Mouse (Mus musculus): ENCODE results near the gene Slc2a4. TPM values are rescaled to one million over a fixed set of nuclear protein-coding genes. Genes with fewer than 3 reads are reported as not detected.
A peak's percentile ranks its signal among the peaks of the same experiment; 100 is the strongest.

The Slc2a4 gene
- polyA plus RNA-seq, 1 experiment from 2014 or later = 12.4 TPM

GRCm38 (mm10) chr11:69984431-69984830 is 36.4 kb upstream of the Slc2a4 start:
- no peaks in the 10 kb centered on the region for H3K9me3 ChIP-seq
- no peak overlapping the region for H3K9ac ChIP-seq
- no peak overlapping the region for H3K4me2 ChIP-seq (replicated peaks)
- 93% methylated on average over 8 of the region's 8 CpGs for WGBS
- peaks cover 48% of the 10 kb centered on the region for H3K36me3 ChIP-seq
- H3K27ac ChIP-seq = no peak overlapping the region
- H3K4me1 ChIP-seq = peaks cover 25% of the 10 kb centered on the region
- no peak for ATAC-seq (ENCODE audit: low FRiP score, low read depth)
- no peaks in the 10 kb centered on the region for H3K27me3 ChIP-seq (replicated peaks)
- H3K4me3 ChIP-seq = 0 out of 2 replicates have a peak overlapping the region, but pooled peaks have one; percentile 7

- H3K4me3 ChIP-seq = no peak overlapping the region
- 92% methylated on average over 4 of the region's 4 CpGs for WGBS
- no peak for ATAC-seq (ENCODE audit: low FRiP score, low read depth)
- peaks cover 41% of the 10 kb centered on the region for H3K36me3 ChIP-seq
- no peak overlapping the region for H3K27ac ChIP-seq
- H3K4me2 ChIP-seq (replicated peaks) = peak overlapping the region; percentile 92
- peaks cover 27% of the 10 kb centered on the region for H3K4me1 ChIP-seq
- H3K9ac ChIP-seq = no peak overlapping the region
- H3K9me3 ChIP-seq = no peaks in the 10 kb centered on the region
- no peaks in the 10 kb centered on the region for H3K27me3 ChIP-seq (replicated peaks)
Observed at GRCm38 (mm10) chr11:69983377-69983776, 35.4 kb upstream of the Slc2a4 start.

GRCm38 (mm10) chr11:69982877-69983276 is 34.9 kb upstream of the Slc2a4 start:
- H3K4me3 ChIP-seq = peak overlapping the region; percentile 94; the same call in 1 of the 2 replicates
- 45% methylated on average over 5 of the region's 5 CpGs for WGBS
- H3K4me1 ChIP-seq = peaks cover 27% of the 10 kb centered on the region
- no peaks in the 10 kb centered on the region for H3K9me3 ChIP-seq
- H3K4me2 ChIP-seq (replicated peaks) = peak overlapping the region; percentile 92
- H3K36me3 ChIP-seq = peaks cover 40% of the 10 kb centered on the region
- no peaks in the 10 kb centered on the region for H3K27me3 ChIP-seq (replicated peaks)
- ATAC-seq (ENCODE audit: low FRiP score, low read depth) = no peak
- no peak overlapping the region for H3K27ac ChIP-seq
- peak overlapping the region; percentile 95 for H3K9ac ChIP-seq

- no peaks in the 10 kb centered on the region for H3K27me3 ChIP-seq (replicated peaks)
- H3K4me3 ChIP-seq = peak within 1 kb of the TSS; percentile 94
- H3K4me1 ChIP-seq = peaks cover 27% of the 10 kb centered on the region
- H3K36me3 ChIP-seq = peaks cover 33% of the 10 kb centered on the region
- 64% methylated on average over 8 of the region's 8 CpGs for WGBS
- H3K27ac ChIP-seq = peak within 1 kb of the TSS; percentile 96
- H3K9ac ChIP-seq = peak within 1 kb of the TSS; percentile 95
- no peaks in the 10 kb centered on the region for H3K9me3 ChIP-seq
- H3K4me2 ChIP-seq (replicated peaks) = peak within 1 kb of the TSS; percentile 92
- ATAC-seq (ENCODE audit: low FRiP score, low read depth) = no peak
Observed at GRCm38 (mm10) chr11:69982225-69982624, 34.2 kb upstream of the Slc2a4 start, which contains the start of gene Elp5. TSS of gene Elp5 (minus strand) at chr11:69982517.

- peak within 1 kb of the TSS; percentile 92 for H3K4me2 ChIP-seq (replicated peaks)
- H3K9me3 ChIP-seq = no peaks in the 10 kb centered on the region
- H3K9ac ChIP-seq = peak within 1 kb of the TSS; percentile 95
- H3K4me1 ChIP-seq = peaks cover 27% of the 10 kb centered on the region
- peaks cover 25% of the 10 kb centered on the region for H3K36me3 ChIP-seq
- WGBS = under 1% methylated on average over 43 of the region's 43 CpGs
- peak within 1 kb of the TSS; percentile 94 for H3K4me3 ChIP-seq
- peak; percentile 45 for ATAC-seq (ENCODE audit: low FRiP score, low read depth)
- H3K27ac ChIP-seq = peak within 1 kb of the TSS; percentile 96
- H3K27me3 ChIP-seq (replicated peaks) = no peaks in the 10 kb centered on the region
Observed at GRCm38 (mm10) chr11:69981141-69981762, 33.3 kb upstream of the Slc2a4 start, which contains the start of gene Ctdnep1. TSS of gene Ctdnep1 (plus strand) at chr11:69981156.

- peak; percentile 90 for ATAC-seq (ENCODE audit: low FRiP score, low read depth)
- peak overlapping the region; percentile 92 for H3K4me2 ChIP-seq (replicated peaks)
- peaks cover 27% of the 10 kb centered on the region for H3K4me1 ChIP-seq
- under 1% methylated on average over 52 of the region's 60 CpGs for WGBS
- H3K27ac ChIP-seq = peak overlapping the region; percentile 96
- H3K27me3 ChIP-seq (replicated peaks) = no peaks in the 10 kb centered on the region
- H3K9ac ChIP-seq = peak overlapping the region; percentile 95
- peak overlapping the region; percentile 94 for H3K4me3 ChIP-seq
- H3K9me3 ChIP-seq = no peaks in the 10 kb centered on the region
- H3K36me3 ChIP-seq = peaks cover 30% of the 10 kb centered on the region
Observed at GRCm38 (mm10) chr11:69980196-69981140, 32.5 kb upstream of the Slc2a4 start.

- Histone ChIP-seq H3K9me3 (no peaks in the 10 kb centered on the region), H3K4me2 (replicated peaks) (peak overlapping the region; percentile 92), H3K27me3 (replicated peaks) (no peaks in the 10 kb centered on the region), H3K9ac (peak overlapping the region; percentile 95), H3K4me3 (peak overlapping the region; percentile 94), H3K4me1 (peaks cover 27% of the 10 kb centered on the region), H3K36me3 (peaks cover 29% of the 10 kb centered on the region), H3K27ac (peak overlapping the region; percentile 96)
- ATAC-seq (ENCODE audit: low FRiP score, low read depth) = no peak
- WGBS = 3% methylated on average over 16 of the region's 16 CpGs
Observed at GRCm38 (mm10) chr11:69979827-69980195, 31.8 kb upstream of the Slc2a4 start.

- H3K4me3 ChIP-seq = no peak overlapping the region
- no peak overlapping the region for H3K4me2 ChIP-seq (replicated peaks)
- ATAC-seq (ENCODE audit: low FRiP score, low read depth) = no peak
- H3K9ac ChIP-seq = no peak overlapping the region
- H3K27ac ChIP-seq = no peak overlapping the region
- WGBS = 90% methylated on average over 4 of the region's 4 CpGs
- H3K27me3 ChIP-seq (replicated peaks) = no peaks in the 10 kb centered on the region
- H3K4me1 ChIP-seq = peaks cover 5% of the 10 kb centered on the region
- H3K36me3 ChIP-seq = peaks cover 44% of the 10 kb centered on the region
- no peaks in the 10 kb centered on the region for H3K9me3 ChIP-seq
Observed at GRCm38 (mm10) chr11:69976271-69976670, 28.3 kb upstream of the Slc2a4 start.

GRCm38 (mm10) chr11:69974907-69975306 is 26.9 kb upstream of the Slc2a4 start:
- ATAC-seq (ENCODE audit: low FRiP score, low read depth) = no peak
- no peaks in the 10 kb centered on the region for H3K27me3 ChIP-seq (replicated peaks)
- no peaks in the 10 kb centered on the region for H3K9me3 ChIP-seq
- peaks cover 5% of the 10 kb centered on the region for H3K4me1 ChIP-seq
- H3K27ac ChIP-seq = no peak overlapping the region
- no peak overlapping the region for H3K4me2 ChIP-seq (replicated peaks)
- H3K9ac ChIP-seq = no peak overlapping the region
- H3K4me3 ChIP-seq = no peak overlapping the region
- WGBS = 99% methylated on average over 2 of the region's 2 CpGs
- peaks cover 53% of the 10 kb centered on the region for H3K36me3 ChIP-seq

GRCm38 (mm10) chr11:69970775-69971174 is 22.8 kb upstream of the Slc2a4 start:
- Histone ChIP-seq H3K4me3 (no peak overlapping the region), H3K9me3 (no peaks in the 10 kb centered on the region), H3K27ac (no peak overlapping the region), H3K4me2 (replicated peaks) (no peak overlapping the region), H3K36me3 (peaks cover 60% of the 10 kb centered on the region), H3K27me3 (replicated peaks) (peaks cover 30% of the 10 kb centered on the region), H3K9ac (no peak overlapping the region), H3K4me1 (peaks cover 10% of the 10 kb centered on the region)
- no peak for ATAC-seq (ENCODE audit: low FRiP score, low read depth)
- WGBS = 83% methylated on average over 3 of the region's 3 CpGs

GRCm38 (mm10) chr11:69970222-69970621 is 22.2 kb upstream of the Slc2a4 start:
- Histone ChIP-seq H3K4me1 (peaks cover 14% of the 10 kb centered on the region), H3K27me3 (replicated peaks) (peaks cover 35% of the 10 kb centered on the region), H3K27ac (no peak overlapping the region), H3K4me3 (no peak overlapping the region), H3K36me3 (peaks cover 54% of the 10 kb centered on the region), H3K9me3 (no peaks in the 10 kb centered on the region), H3K9ac (no peak overlapping the region), H3K4me2 (replicated peaks) (no peak overlapping the region)
- WGBS = 89% methylated on average over 6 of the region's 6 CpGs
- ATAC-seq (ENCODE audit: low FRiP score, low read depth) = no peak

GRCm38 (mm10) chr11:69968793-69969192 is 20.8 kb upstream of the Slc2a4 start:
- peaks cover 40% of the 10 kb centered on the region for H3K36me3 ChIP-seq
- 87% methylated on average over 4 of the region's 4 CpGs for whole genome bisulfite sequencing
- peaks cover 49% of the 10 kb centered on the region for H3K27me3 ChIP-seq (replicated peaks)
- H3K4me1 ChIP-seq = peaks cover 15% of the 10 kb centered on the region
- no peaks in the 10 kb centered on the region for H3K9me3 ChIP-seq
- no peak for ATAC-seq (ENCODE audit: low FRiP score, low read depth)
- no peak overlapping the region for H3K27ac ChIP-seq
- H3K4me3 ChIP-seq = no peak overlapping the region
- H3K9ac ChIP-seq = no peak overlapping the region
- H3K4me2 ChIP-seq (replicated peaks) = no peak overlapping the region

Measured in neural tube, embryonic 12.5 days (tissue).